Mouse (Mus musculus) CH12.LX (cell line): ENCODE results near the gene Smarca4. TPM values are rescaled to one million over a fixed set of nuclear protein-coding genes. Genes with fewer than 3 reads are reported as not detected.
"Not testable (repeated sequence)": the region's sequence is repeated elsewhere in the genome, so short reads cannot be mapped to it uniquely, and the experiment has no call there.

Experiments
- DNase-seq: peaks from one replicate; pipeline ENCODE4 v3.0.0-alpha.2; 2013; ENCODE audit errors: extremely low read depth
- H3K27ac ChIP-seq: 2 replicates; pipeline ENCODE4 v1.5.1; 2012; ENCODE audit warnings: low read depth, mild to moderate bottlenecking, control low read depth, moderate library complexity; ENCODE audit not compliant: insufficient read depth
- H3K27me3 ChIP-seq: replicated peaks from 2 replicates; pipeline ENCODE3; 2012; ENCODE audit warnings: inconsistent platforms
- H3K36me3 ChIP-seq, 2 experiments: replicated peaks in 1 of 2; 2 replicates each; pipeline versions ENCODE3 to v1.6.1; 2012; ENCODE audit warnings: inconsistent platforms in 1 of 2, low read length in 1 of 2, mild to moderate bottlenecking in 1 of 2, mixed read lengths in 1 of 2, moderate library complexity in 1 of 2; ENCODE audit not compliant: control insufficient read depth in 1 of 2, insufficient read depth in 1 of 2
- H3K4me1 ChIP-seq, 2 experiments: 2 replicates each; pipeline ENCODE4 v1.6.1; 2012; ENCODE audit warnings: inconsistent platforms in 1 of 2, moderate library complexity in 1 of 2; ENCODE audit not compliant: insufficient read depth in 2 of 2, control insufficient read depth in 1 of 2
- H3K4me2 ChIP-seq: 2 replicates; pipeline ENCODE4 v1.6.1; 2012; ENCODE audit warnings: low read depth, mild to moderate bottlenecking, control low read depth; ENCODE audit not compliant: poor library complexity, insufficient read depth, severe bottlenecking
- H3K4me3 ChIP-seq, 3 experiments: fragments of 150-350 bp in 1 of 3; sonication (generic) in 1 of 3; replicated peaks in 1 of 3; 2 replicates each; pipeline versions ENCODE3 to v1.5.1; 2011 to 2012; ENCODE audit warnings: low read depth in 2 of 3, low read length in 2 of 3, mild to moderate bottlenecking in 2 of 3, moderate library complexity in 2 of 3, control low read depth in 1 of 3, improper control_type of control experiment in 1 of 3, inconsistent platforms in 1 of 3, mixed read lengths in 1 of 3; ENCODE audit not compliant: poor library complexity in 1 of 3
- H3K79me2 ChIP-seq: replicated peaks from 2 replicates; pipeline ENCODE4 v1.6.1; 2012; ENCODE audit warnings: mild to moderate bottlenecking, moderate library complexity; ENCODE audit not compliant: control insufficient read depth, poor library complexity, insufficient read depth, severe bottlenecking; ENCODE audit errors: extremely low read depth
- H3K9ac ChIP-seq: 2 replicates; pipeline ENCODE4 v1.6.1; 2012; ENCODE audit warnings: low read depth, mild to moderate bottlenecking, control low read depth, moderate library complexity; ENCODE audit not compliant: insufficient read depth
- H3K9me3 ChIP-seq: replicated peaks from 2 replicates; pipeline ENCODE3; 2012; ENCODE audit warnings: low read length, inconsistent platforms, mixed read lengths
- BHLHE40 ChIP-seq: IDR thresholded peaks from 2 replicates; pipeline ENCODE4 v1.6.1; 2011; ENCODE audit warnings: mild to moderate bottlenecking, low read depth, low read length, improper control_type of control experiment
- CHD1 ChIP-seq: IDR thresholded peaks from 2 replicates; pipeline ENCODE4 v1.6.1; 2012; ENCODE audit warnings: low read depth, low read length, improper control_type of control experiment, inconsistent platforms
- CTCF ChIP-seq, 2 experiments: IDR thresholded peaks in 1 of 2; conservative IDR thresholded peaks in 1 of 2; 2 replicates each; pipeline ENCODE4 v1.5.1; 2011 to 2012; ENCODE audit warnings: low read depth in 2 of 2, low read length in 2 of 2, improper control_type of control experiment in 1 of 2, inconsistent platforms in 1 of 2, mild to moderate bottlenecking in 1 of 2, moderate library complexity in 1 of 2
- ELF1 ChIP-seq: IDR thresholded peaks from 2 replicates; pipeline ENCODE4 v1.6.1; 2014; ENCODE audit warnings: low read depth, mild to moderate bottlenecking, inconsistent platforms, low read length, improper control_type of control experiment
- EP300 ChIP-seq: IDR thresholded peaks from 2 replicates; pipeline ENCODE4 v1.6.1; 2011; ENCODE audit warnings: low read length, improper control_type of control experiment
- GABPA ChIP-seq: IDR thresholded peaks from 2 replicates; pipeline ENCODE4 v1.6.1; 2012; ENCODE audit warnings: low read depth, low read length, improper control_type of control experiment, inconsistent platforms; ENCODE audit not compliant: insufficient replicate concordance
- HCFC1 ChIP-seq: IDR thresholded peaks from 2 replicates; pipeline ENCODE4 v1.6.1; 2012; ENCODE audit warnings: low read depth, mild to moderate bottlenecking, inconsistent platforms, low read length, improper control_type of control experiment
- IRF4 ChIP-seq: IDR thresholded peaks from 2 replicates; pipeline ENCODE4 v1.6.1; 2014; ENCODE audit warnings: low read depth, mild to moderate bottlenecking, inconsistent platforms, low read length, improper control_type of control experiment
- KAT2A ChIP-seq: IDR thresholded peaks from 2 replicates; pipeline ENCODE4 v1.6.1; 2012; ENCODE audit warnings: low read length, improper control_type of control experiment, inconsistent platforms; ENCODE audit not compliant: insufficient replicate concordance
- MAFK ChIP-seq: IDR thresholded peaks from 2 replicates; pipeline ENCODE4 v1.6.1; 2011; ENCODE audit warnings: low read length, improper control_type of control experiment; ENCODE audit not compliant: insufficient replicate concordance
- NRF1 ChIP-seq: IDR thresholded peaks from 2 replicates; pipeline ENCODE4 v1.6.1; 2014; ENCODE audit warnings: low read depth, mild to moderate bottlenecking, inconsistent platforms, low read length, improper control_type of control experiment, moderate library complexity
- RAD21 ChIP-seq: IDR thresholded peaks from 2 replicates; pipeline ENCODE4 v1.6.1; 2011; ENCODE audit warnings: low read depth, mild to moderate bottlenecking, low read length, improper control_type of control experiment, moderate library complexity
- RCOR1 ChIP-seq: conservative IDR thresholded peaks from 2 replicates; pipeline ENCODE4 v1.6.1; 2012; ENCODE audit warnings: low read depth, mild to moderate bottlenecking, inconsistent platforms, low read length, improper control_type of control experiment
- SIN3A ChIP-seq: IDR thresholded peaks from 2 replicates; pipeline ENCODE4 v1.6.1; 2012; ENCODE audit warnings: low read length, improper control_type of control experiment, inconsistent platforms
- SMC3 ChIP-seq: IDR thresholded peaks from 2 replicates; pipeline ENCODE4 v1.6.1; 2011; ENCODE audit warnings: low read depth, low read length, improper control_type of control experiment
- USF2 ChIP-seq: conservative IDR thresholded peaks from 2 replicates; pipeline ENCODE4 v1.6.1; 2011; ENCODE audit warnings: low read depth, low read length, improper control_type of control experiment
- ZC3H11A ChIP-seq: IDR thresholded peaks from 2 replicates; pipeline ENCODE4 v1.6.1; 2012; ENCODE audit warnings: low read depth, mild to moderate bottlenecking, inconsistent platforms, low read length, improper control_type of control experiment
- ZKSCAN1 ChIP-seq: IDR thresholded peaks from 2 replicates; pipeline ENCODE4 v1.6.1; 2012; ENCODE audit warnings: low read depth, inconsistent platforms, low read length, improper control_type of control experiment, borderline replicate concordance
- ZMIZ1 ChIP-seq: IDR thresholded peaks from 2 replicates; pipeline ENCODE4 v1.6.1; 2012; ENCODE audit warnings: low read depth, mild to moderate bottlenecking, inconsistent platforms, low read length, improper control_type of control experiment
- ZNF384 ChIP-seq: IDR thresholded peaks from 2 replicates; pipeline ENCODE4 v1.6.1; 2012; ENCODE audit warnings: low read depth, low read length, improper control_type of control experiment, inconsistent platforms
- dilution Hi-C: fragments of 300-500 bp; cut with MboI; formaldehyde crosslinking; loops from 2 replicates; pipeline ENCODE4 v1.14.3; 2020; ENCODE audit warnings: low sequenced_read_pairs; ENCODE audit not compliant: extremely low pct_unique_long_range_greater_than_20kb, extremely low pct_ligation_motif_present
- in situ Hi-C: fragments of 300-500 bp; cut with MboI; formaldehyde crosslinking; loops from 3 replicates; pipeline ENCODE4 v1.14.3; 2019; ENCODE audit warnings: low sequenced_read_pairs, low pct_ligation_motif_present, low pct_unique_long_range_greater_than_20kb, mixed read lengths
- polyA plus RNA-seq: library from polyadenylated mRNA; unstranded; fragments of >175 nt; gene quantifications from 2 replicates; pipeline ENCODE4 v1.2.1, GENCODE M21; 2012; ENCODE audit warnings: low read depth; ENCODE audit not compliant: insufficient read length
- total RNA-seq, 2 experiments: library from RNA; depleted of rRNA; stranded (reverse); fragments of 300-350 nt in 1 of 2; fragments of >200 nt in 1 of 2; gene quantifications; 2 replicates each; pipeline ENCODE4 v1.2.3; 2012 to 2014

Smarca4 gene
- total and polyA plus RNA-seq, 3 experiments = 33.8 to 86.2 (median 74.3) TPM

DNA sequence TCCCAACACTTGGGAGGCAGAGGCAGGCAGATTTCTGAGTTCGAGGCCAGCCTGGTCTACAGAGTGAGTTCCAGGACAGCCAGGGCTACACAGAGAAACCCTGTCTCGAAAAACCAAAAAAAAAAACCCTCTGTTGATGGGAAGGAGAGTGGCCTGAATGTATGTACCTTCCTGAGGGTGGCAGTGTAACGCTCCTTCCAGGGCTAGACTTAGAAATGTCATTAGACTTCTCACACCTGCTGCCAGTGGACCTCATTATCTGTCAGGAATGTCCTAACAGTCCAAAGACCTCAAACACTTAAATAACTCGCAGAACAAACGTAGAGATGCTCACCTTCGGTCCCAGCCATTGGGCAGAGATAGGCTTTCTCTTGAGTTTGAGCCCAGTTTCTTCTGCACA is 83.3 kb downstream of the Smarca4 start:
- H3K27ac ChIP-seq, in situ Hi-C loops: not testable (repeated sequence)
- peaks cover 65 to 92% of the 10 kb centered on the region in 2 experiments for H3K36me3 ChIP-seq

DNA sequence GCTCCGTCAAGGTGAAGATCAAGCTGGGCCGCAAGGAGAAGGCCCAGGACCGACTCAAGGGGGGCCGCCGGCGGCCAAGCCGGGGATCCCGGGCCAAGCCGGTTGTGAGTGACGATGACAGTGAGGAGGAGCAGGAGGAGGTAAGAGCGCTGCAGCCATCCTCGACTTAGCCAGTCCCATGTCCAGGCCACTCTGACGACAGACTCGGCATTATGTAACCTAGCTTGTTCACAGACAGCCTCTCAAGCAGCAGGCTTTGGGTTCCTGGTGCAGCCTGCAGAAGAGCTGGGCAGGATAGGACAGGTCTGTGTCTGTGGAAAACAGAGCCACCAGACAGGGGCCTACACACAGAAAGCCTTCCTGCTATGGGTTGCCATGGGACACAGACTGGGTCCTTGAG is 85.1 kb downstream of the Smarca4 start:
- peaks cover 2 to 8% of the 10 kb centered on the region in 2 experiments; a peak in 2 of 4 replicates for H3K4me1 ChIP-seq
- TF ChIP-seq HCFC1 (no peak), ZMIZ1 (no peak), RCOR1 (no peak), MAFK (no peak), USF2 (no peak), ELF1 (no peak), BHLHE40 (no peak), IRF4 (no peak), ZC3H11A (no peak), ZKSCAN1 (no peak), SIN3A (no peak), GABPA (no peak), EP300 (no peak), CHD1 (no peak), KAT2A (no peak), NRF1 (no peak)
- H3K79me2 ChIP-seq = no peaks in the 10 kb centered on the region
- dilution Hi-C loops = no loop called here
- DNase-seq = no peak
- H3K27ac ChIP-seq = no peak overlapping the region
- H3K4me2 ChIP-seq = no peak overlapping the region
- no peaks in the 10 kb centered on the region for H3K9me3 ChIP-seq
- no peak overlapping the region for H3K4me3 ChIP-seq
- peaks cover 61 to 92% of the 10 kb centered on the region in 2 experiments for H3K36me3 ChIP-seq
- in situ Hi-C loops = no loop called here
- H3K9ac ChIP-seq = no peak overlapping the region
- H3K27me3 ChIP-seq = no peaks in the 10 kb centered on the region

More for the DNA sequence above, 83.3 kb downstream of the Smarca4 start:
- H3K4me3 ChIP-seq, H3K4me1 ChIP-seq, DNase-seq, H3K9me3 ChIP-seq, dilution Hi-C loops, H3K9ac ChIP-seq, H3K79me2 ChIP-seq, H3K27me3 ChIP-seq, H3K4me2 ChIP-seq: not testable (repeated sequence)
- TF ChIP-seq RAD21 (peak; percentile 30), SMC3 (peak; percentile 44), CTCF (conservative IDR thresholded peaks at IDR 0.05 in 1 of 2, IDR thresholded peaks at IDR 0.05 in 1 of 2; ENCODE audit: low read depth in 2 of 2, low read length in 2 of 2) (peak in 1 of 2 experiments; percentile 42; a peak in 2 of 4 replicates), ZNF384 (peak; percentile 38)
